Mouse (Mus musculus): ENCODE results near the gene Myo3b. TPM values are rescaled to one million over a fixed set of nuclear protein-coding genes. Genes with fewer than 3 reads are reported as not detected.

Gene Myo3b
- polyA plus RNA-seq, 1 experiment from 2014 or later, result 0.12 TPM

DNA sequence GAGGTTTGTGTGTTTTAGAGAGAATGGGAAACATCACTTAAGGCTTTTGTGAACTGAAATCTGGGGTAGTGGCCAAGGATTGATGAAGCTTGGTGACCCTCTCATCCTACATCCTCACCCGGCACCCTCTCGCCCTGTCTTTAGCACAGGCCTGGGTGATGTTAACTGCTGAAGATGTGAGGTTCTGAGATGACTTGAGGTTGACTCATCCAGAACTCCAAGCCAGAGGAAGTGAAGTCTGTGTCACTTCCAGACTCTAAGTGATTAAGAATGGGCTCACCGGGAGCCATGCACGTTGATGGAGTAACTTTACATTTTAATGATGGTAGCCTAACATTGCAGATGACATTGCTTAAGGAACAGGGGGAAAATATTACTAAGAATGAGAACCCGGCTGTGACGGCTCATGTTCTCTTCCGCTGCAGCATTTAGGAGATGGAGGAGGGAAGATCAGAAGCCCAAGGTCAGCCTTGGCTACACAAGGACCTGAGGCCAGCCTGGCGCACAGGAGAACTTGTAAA lies 143.3 kb downstream of the Myo3b start:
- H3K9ac ChIP-seq, result no peak overlapping the region
- no peaks in the 10 kb centered on the region for H3K9me3 ChIP-seq
- WGBS, result 94% methylated on average over 8 of the region's 8 CpGs
- ATAC-seq (ENCODE audit: low FRiP score), result no peak
- no peak overlapping the region for H3K4me3 ChIP-seq
- H3K27ac ChIP-seq, result no peak overlapping the region
- 0 out of 2 replicates have a peak, but pooled peaks cover 5% of the 10 kb centered on the region for H3K27me3 ChIP-seq
- H3K4me2 ChIP-seq, result no peak overlapping the region
- no peaks in the 10 kb centered on the region for H3K36me3 ChIP-seq
- peaks cover 20% of the 10 kb centered on the region for H3K4me1 ChIP-seq (replicated peaks)

DNA sequence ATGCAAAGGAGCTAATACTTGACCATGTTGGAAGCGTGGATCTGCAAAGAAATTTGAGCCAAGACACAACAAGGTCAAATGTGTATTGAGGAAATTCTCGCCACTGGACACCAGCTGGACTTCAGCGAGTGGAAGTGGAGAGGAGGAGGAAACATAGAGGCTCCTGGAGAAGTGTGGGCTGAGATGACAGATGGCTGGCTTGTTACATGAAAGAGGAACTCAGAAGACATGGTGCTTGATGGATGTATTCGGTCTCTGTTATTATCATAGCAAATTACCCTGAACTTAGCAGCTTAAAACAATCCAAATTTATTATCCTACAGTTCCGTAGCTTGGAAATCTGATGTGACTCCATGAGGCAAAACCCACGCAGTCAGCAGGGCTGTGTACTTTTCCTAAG lies 148.1 kb downstream of the Myo3b start:
- ATAC-seq (ENCODE audit: low FRiP score), result no peak
- H3K9me3 ChIP-seq, result no peaks in the 10 kb centered on the region
- H3K4me1 ChIP-seq (replicated peaks), result peaks cover 6% of the 10 kb centered on the region; the same call in 1 of the 2 replicates
- no peak overlapping the region for H3K27ac ChIP-seq
- H3K27me3 ChIP-seq, result no peaks in the 10 kb centered on the region
- no peak overlapping the region for H3K4me2 ChIP-seq
- WGBS, result 78% methylated on average over 6 of the region's 6 CpGs
- no peak overlapping the region for H3K4me3 ChIP-seq
- no peak overlapping the region for H3K9ac ChIP-seq
- no peaks in the 10 kb centered on the region for H3K36me3 ChIP-seq

- H3K27me3 ChIP-seq, result no peaks in the 10 kb centered on the region
- no peak overlapping the region for H3K4me3 ChIP-seq
- 0 out of 2 replicates have a peak, but pooled peaks cover 6% of the 10 kb centered on the region for H3K9me3 ChIP-seq
- H3K4me2 ChIP-seq, result no peak overlapping the region
- H3K36me3 ChIP-seq, result no peaks in the 10 kb centered on the region
- 0 out of 2 replicates have a peak, but pooled peaks have one; percentile 49 for ATAC-seq (ENCODE audit: low FRiP score)
- 46% methylated on average over 9 of the region's 9 CpGs for WGBS
- no peak overlapping the region for H3K9ac ChIP-seq
- peaks cover 10% of the 10 kb centered on the region for H3K4me1 ChIP-seq (replicated peaks)
- H3K27ac ChIP-seq, result peak overlapping the region; percentile 68
Measured at GRCm38 (mm10) chr2:70195418-70196248, 156.7 kb downstream of the Myo3b start.

GRCm38 (mm10) chr2:70201796-70202555 lies 163.1 kb downstream of the Myo3b start:
- peak overlapping the region; percentile 34 for H3K4me2 ChIP-seq
- ATAC-seq (ENCODE audit: low FRiP score), result peak; percentile 83
- 25% methylated on average over 11 of the region's 11 CpGs for WGBS
- no peak overlapping the region for H3K4me3 ChIP-seq
- no peaks in the 10 kb centered on the region for H3K36me3 ChIP-seq
- peak overlapping the region; percentile 5; the same call in 1 of the 2 replicates for H3K9ac ChIP-seq
- H3K4me1 ChIP-seq (replicated peaks), result peaks cover 24% of the 10 kb centered on the region
- peak overlapping the region; percentile 86 for H3K27ac ChIP-seq
- H3K9me3 ChIP-seq, result no peaks in the 10 kb centered on the region
- H3K27me3 ChIP-seq, result no peaks in the 10 kb centered on the region

- H3K36me3 ChIP-seq, result no peaks in the 10 kb centered on the region
- peaks cover 24% of the 10 kb centered on the region for H3K4me1 ChIP-seq (replicated peaks)
- H3K9ac ChIP-seq, result 0 out of 2 replicates have a peak overlapping the region, but pooled peaks have one; percentile 5
- H3K27ac ChIP-seq, result peak overlapping the region; percentile 86
- no peaks in the 10 kb centered on the region for H3K9me3 ChIP-seq
- H3K4me3 ChIP-seq, result no peak overlapping the region
- peak overlapping the region; percentile 34 for H3K4me2 ChIP-seq
- H3K27me3 ChIP-seq, result no peaks in the 10 kb centered on the region
- peak; percentile 80 for ATAC-seq (ENCODE audit: low FRiP score)
- 21% methylated on average over 8 of the region's 8 CpGs for WGBS
Measured at GRCm38 (mm10) chr2:70202578-70203167, 163.7 kb downstream of the Myo3b start.

DNA sequence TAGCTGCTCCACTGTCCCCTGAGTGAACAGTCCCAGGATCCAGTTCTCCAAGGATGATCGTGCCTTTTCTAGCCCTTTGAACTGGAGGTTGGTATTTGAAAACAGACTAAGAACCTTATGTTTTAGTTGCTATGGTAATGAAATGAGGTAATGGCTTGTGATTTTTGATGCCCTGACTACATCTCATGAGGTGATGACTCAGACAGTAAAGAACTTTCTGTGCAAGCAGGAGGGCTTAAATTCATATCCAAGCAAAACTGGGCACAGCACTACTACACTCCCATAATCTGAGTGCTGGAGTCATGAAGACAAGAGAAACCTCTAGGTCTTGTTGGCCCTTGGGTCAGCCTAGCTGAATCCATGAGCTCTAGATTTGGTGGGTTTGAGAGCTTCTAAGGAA lies 169.5 kb downstream of the Myo3b start:
- H3K9me3 ChIP-seq, result no peaks in the 10 kb centered on the region
- no peak overlapping the region for H3K9ac ChIP-seq
- H3K4me3 ChIP-seq, result no peak overlapping the region
- peaks cover 4% of the 10 kb centered on the region for H3K4me1 ChIP-seq (replicated peaks)
- 89% methylated on average over 1 of the region's 1 CpGs for WGBS
- no peaks in the 10 kb centered on the region for H3K36me3 ChIP-seq
- H3K27ac ChIP-seq, result no peak overlapping the region
- H3K4me2 ChIP-seq, result no peak overlapping the region
- H3K27me3 ChIP-seq, result no peaks in the 10 kb centered on the region
- no peak for ATAC-seq (ENCODE audit: low FRiP score)

DNA sequence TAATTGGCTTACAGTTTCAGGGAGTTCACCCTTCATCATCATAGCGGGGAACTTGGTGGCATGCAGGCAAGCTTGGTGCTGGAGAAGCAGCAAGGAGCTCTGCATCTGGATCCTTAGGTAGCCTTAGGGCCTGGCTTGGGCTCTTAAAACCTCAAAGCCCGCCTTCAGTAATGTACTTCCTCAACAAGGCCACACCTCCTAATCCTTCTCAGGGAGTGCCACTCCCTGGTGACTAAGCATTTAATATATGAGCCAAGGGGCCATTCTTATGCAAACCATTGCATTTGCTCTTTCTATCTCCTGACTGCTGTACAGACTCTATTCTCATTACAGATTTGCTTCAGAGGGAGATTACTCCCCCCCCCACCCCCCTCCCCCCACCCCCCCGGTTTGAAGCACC lies 170.9 kb downstream of the Myo3b start:
- no peaks in the 10 kb centered on the region for H3K9me3 ChIP-seq
- no peak overlapping the region for H3K9ac ChIP-seq
- no peak overlapping the region for H3K4me3 ChIP-seq
- H3K4me2 ChIP-seq, result no peak overlapping the region
- 0 out of 2 replicates have a peak, but pooled peaks cover 3% of the 10 kb centered on the region for H3K4me1 ChIP-seq (replicated peaks)
- WGBS, result 93% methylated on average over 3 of the region's 3 CpGs
- H3K27me3 ChIP-seq, result no peaks in the 10 kb centered on the region
- H3K36me3 ChIP-seq, result no peaks in the 10 kb centered on the region
- no peak overlapping the region for H3K27ac ChIP-seq
- ATAC-seq (ENCODE audit: low FRiP score), result no peak

DNA sequence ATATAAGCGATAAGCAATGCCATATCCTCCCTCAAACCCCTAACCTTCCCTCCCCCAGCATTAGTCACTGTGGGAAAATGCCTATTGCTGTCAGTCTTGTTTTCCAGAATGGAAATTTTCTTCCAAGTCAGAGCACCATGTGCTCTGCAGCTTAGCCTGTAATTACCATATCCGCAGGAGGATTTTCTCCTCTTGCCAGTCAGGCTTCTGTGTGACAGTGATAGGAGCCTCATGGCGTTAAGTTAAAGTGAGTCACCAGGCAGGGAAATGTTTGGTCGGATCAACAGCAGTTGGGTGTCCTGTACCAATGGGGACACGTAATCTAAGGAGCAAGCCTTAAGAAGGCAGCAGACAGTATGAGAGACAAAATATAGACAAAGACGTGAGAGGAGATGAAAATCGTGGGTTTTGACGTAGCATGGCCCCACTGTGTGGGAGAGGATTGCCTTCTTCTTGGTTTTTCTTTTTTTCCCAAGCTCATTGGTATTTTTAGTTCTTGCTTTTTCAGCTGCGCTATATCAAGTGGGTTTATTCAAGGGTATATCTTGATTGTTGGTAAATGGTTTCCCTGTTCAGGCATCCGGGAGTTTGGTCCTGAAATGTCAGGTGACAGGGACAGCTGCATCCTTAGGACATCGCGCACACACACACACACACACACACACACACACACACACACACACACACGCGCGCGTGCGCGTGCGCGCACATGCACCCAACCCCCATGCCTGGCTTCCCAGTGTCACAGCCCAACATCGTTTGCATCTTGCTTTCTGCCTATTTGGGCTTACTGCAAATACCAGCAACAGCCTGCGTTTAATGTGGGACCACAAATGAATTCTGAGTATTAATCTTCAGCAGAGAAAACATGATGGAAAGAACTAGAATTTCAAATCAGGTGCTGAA lies 171.8 kb downstream of the Myo3b start:
- 0 out of 2 replicates have a peak, but pooled peaks cover 6% of the 10 kb centered on the region for H3K4me1 ChIP-seq (replicated peaks)
- no peak overlapping the region for H3K4me3 ChIP-seq
- H3K4me2 ChIP-seq, result no peak overlapping the region
- no peaks in the 10 kb centered on the region for H3K9me3 ChIP-seq
- no peak for ATAC-seq (ENCODE audit: low FRiP score)
- H3K27ac ChIP-seq, result peak overlapping the region; percentile 58; the same call in 1 of the 2 replicates
- WGBS, result 83% methylated on average over 22 of the region's 22 CpGs
- H3K9ac ChIP-seq, result no peak overlapping the region
- H3K36me3 ChIP-seq, result no peaks in the 10 kb centered on the region
- no peaks in the 10 kb centered on the region for H3K27me3 ChIP-seq

DNA sequence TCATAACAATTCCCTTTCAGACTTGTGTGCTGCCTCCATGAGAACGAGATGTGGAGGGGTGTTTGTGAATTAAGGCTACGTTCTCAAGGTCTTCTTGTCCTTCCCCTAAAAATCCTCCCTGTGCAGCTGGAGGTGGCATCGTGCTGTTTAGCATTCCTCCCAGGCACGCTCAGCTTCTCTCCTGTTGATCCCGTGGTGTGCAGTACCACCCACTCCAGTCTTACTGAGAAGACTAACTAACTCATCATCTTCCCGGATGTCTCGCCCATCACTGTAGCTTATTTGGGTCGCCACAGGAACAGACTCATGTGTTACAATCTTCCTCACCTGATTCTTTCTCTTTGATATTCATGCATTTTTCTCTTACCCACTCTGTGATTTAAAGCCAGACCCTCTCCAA lies 175.5 kb downstream of the Myo3b start:
- Histone ChIP-seq H3K4me2 (no peak overlapping the region), H3K36me3 (no peaks in the 10 kb centered on the region), H3K27me3 (no peaks in the 10 kb centered on the region), H3K9ac (no peak overlapping the region), H3K27ac (no peak overlapping the region), H3K9me3 (no peaks in the 10 kb centered on the region), H3K4me3 (no peak overlapping the region), H3K4me1 (replicated peaks) (peaks cover 9% of the 10 kb centered on the region)
- 72% methylated on average over 8 of the region's 8 CpGs for WGBS
- no peak for ATAC-seq (ENCODE audit: low FRiP score)

GRCm38 (mm10) chr2:70217800-70218199 lies 178.9 kb downstream of the Myo3b start:
- Histone ChIP-seq H3K27ac (no peak overlapping the region), H3K4me3 (no peak overlapping the region), H3K4me1 (replicated peaks) (peaks cover 6% of the 10 kb centered on the region), H3K36me3 (no peaks in the 10 kb centered on the region), H3K9ac (no peak overlapping the region), H3K27me3 (0 out of 2 replicates have a peak, but pooled peaks cover 4% of the 10 kb centered on the region), H3K9me3 (no peaks in the 10 kb centered on the region), H3K4me2 (no peak overlapping the region)
- WGBS, result 90% methylated on average over 3 of the region's 3 CpGs
- no peak for ATAC-seq (ENCODE audit: low FRiP score)

GRCm38 (mm10) chr2:70218469-70218868 lies 179.5 kb downstream of the Myo3b start:
- Histone ChIP-seq H3K4me1 (replicated peaks) (peaks cover 6% of the 10 kb centered on the region), H3K4me2 (no peak overlapping the region), H3K27ac (no peak overlapping the region), H3K9ac (no peak overlapping the region), H3K27me3 (0 out of 2 replicates have a peak, but pooled peaks cover 5% of the 10 kb centered on the region), H3K36me3 (no peaks in the 10 kb centered on the region), H3K9me3 (no peaks in the 10 kb centered on the region), H3K4me3 (no peak overlapping the region)
- ATAC-seq (ENCODE audit: low FRiP score), result no peak
- 75% methylated on average over 8 of the region's 8 CpGs for WGBS
